Mouse (Mus musculus): ENCODE data around the gene Cers6.
A peak's percentile ranks its signal among the peaks of the same experiment; 100 is the strongest.

The Cers6 gene

GRCm38 (mm10) chr2:68917524-68917923 is 56.3 kb downstream of the Cers6 start:
- no peak for DNase-seq (ENCODE audit: low spot score)

- no peak for DNase-seq (ENCODE audit: low spot score)
Observed at GRCm38 (mm10) chr2:68924344-68924743, 63.1 kb downstream of the Cers6 start.

- no peak for DNase-seq (ENCODE audit: low spot score)
Observed at GRCm38 (mm10) chr2:68925542-68925941, 64.3 kb downstream of the Cers6 start.

GRCm38 (mm10) chr2:68926913-68927790 is 65.9 kb downstream of the Cers6 start:
- DNase-seq (ENCODE audit: low spot score): no peak

- DNase-seq (ENCODE audit: low spot score): no peak
Observed at GRCm38 (mm10) chr2:68932240-68932639, 71.0 kb downstream of the Cers6 start.

- no peak for DNase-seq (ENCODE audit: low spot score)
Observed at GRCm38 (mm10) chr2:68932656-68933055, 71.4 kb downstream of the Cers6 start.

- DNase-seq (ENCODE audit: low spot score): no peak
Observed at GRCm38 (mm10) chr2:68934651-68935050, 73.4 kb downstream of the Cers6 start.

- DNase-seq (ENCODE audit: low spot score): peak; percentile 38
Observed at GRCm38 (mm10) chr2:68935721-68936294, 74.6 kb downstream of the Cers6 start.

GRCm38 (mm10) chr2:68936773-68937172 is 75.5 kb downstream of the Cers6 start:
- DNase-seq (ENCODE audit: low spot score): no peak

- no peak for DNase-seq (ENCODE audit: low spot score)
Observed at GRCm38 (mm10) chr2:68937833-68938232, 76.6 kb downstream of the Cers6 start.

- no peak for DNase-seq (ENCODE audit: low spot score)
Observed at GRCm38 (mm10) chr2:68944898-68945297, 83.7 kb downstream of the Cers6 start.

- DNase-seq (ENCODE audit: low spot score): no peak
Observed at GRCm38 (mm10) chr2:68945976-68946375, 84.7 kb downstream of the Cers6 start.

- DNase-seq (ENCODE audit: low spot score): no peak
Observed at GRCm38 (mm10) chr2:68946819-68947218, 85.6 kb downstream of the Cers6 start.

- no peak for DNase-seq (ENCODE audit: low spot score)
Observed at GRCm38 (mm10) chr2:68949137-68949536, 87.9 kb downstream of the Cers6 start.

GRCm38 (mm10) chr2:68949728-68950127 is 88.5 kb downstream of the Cers6 start:
- no peak for DNase-seq (ENCODE audit: low spot score)

- DNase-seq (ENCODE audit: low spot score): no peak
Observed at GRCm38 (mm10) chr2:68951706-68952105, 90.5 kb downstream of the Cers6 start.

- no peak for DNase-seq (ENCODE audit: low spot score)
Observed at GRCm38 (mm10) chr2:68953688-68954087, 92.4 kb downstream of the Cers6 start.

- no peak for DNase-seq (ENCODE audit: low spot score)
Observed at GRCm38 (mm10) chr2:68955496-68955895, 94.3 kb downstream of the Cers6 start.

GRCm38 (mm10) chr2:68956146-68956545 is 94.9 kb downstream of the Cers6 start:
- no peak for DNase-seq (ENCODE audit: low spot score)

GRCm38 (mm10) chr2:68957831-68958230 is 96.6 kb downstream of the Cers6 start:
- DNase-seq (ENCODE audit: low spot score): no peak

- DNase-seq (ENCODE audit: low spot score): no peak
Observed at GRCm38 (mm10) chr2:68959573-68959972, 98.3 kb downstream of the Cers6 start.

GRCm38 (mm10) chr2:68960060-68960459 is 98.8 kb downstream of the Cers6 start:
- no peak for DNase-seq (ENCODE audit: low spot score)

GRCm38 (mm10) chr2:68960620-68961019 is 99.4 kb downstream of the Cers6 start:
- DNase-seq (ENCODE audit: low spot score): no peak

GRCm38 (mm10) chr2:68966360-68966759 is 105.1 kb downstream of the Cers6 start:
- no peak for DNase-seq (ENCODE audit: low spot score)
